Mouse (Mus musculus): ENCODE measurements at regions not wholly inside any gene's neighbourhood (a gene's known extent, or its start where the extent isn't known, plus 50 kb on each side); places are given as distances from the start of the nearest gene placed in this dataset.

DNA sequence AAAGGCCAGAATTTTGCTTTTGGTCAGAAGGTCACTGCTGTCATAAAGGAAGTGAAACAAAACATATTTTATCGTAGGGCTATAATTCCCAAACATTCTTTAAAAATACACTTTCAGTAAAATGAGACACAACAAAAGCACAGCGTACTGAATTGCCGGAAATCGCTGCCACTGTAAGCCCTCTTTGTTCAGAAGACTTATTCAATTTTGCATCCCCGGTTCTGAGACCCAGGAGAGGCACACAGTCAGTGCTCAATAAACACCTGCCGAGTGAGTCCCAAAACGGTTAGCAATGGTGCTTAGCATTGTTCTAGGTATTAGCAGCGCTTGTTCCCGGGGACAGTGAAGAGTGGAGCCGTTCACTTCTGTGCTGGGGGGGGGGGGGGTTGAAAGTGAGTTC lies 72.9 kb upstream of the Lmo2 start:
- no peak for TF ChIP-seq POLR2A (IDR thresholded peaks at IDR 0.05; ENCODE audit: low read depth, low read length)
- TF ChIP-seq CTCF (conservative IDR thresholded peaks at IDR 0.05; ENCODE audit: insufficient read depth, insufficient read length, low read depth, low read length), result no peak
